Mouse (Mus musculus): ENCODE data around the gene Krtap13. TPM values are rescaled to one million over a fixed set of nuclear protein-coding genes. Genes with fewer than 3 reads are reported as not detected.
"Not testable (repeated sequence)": the region's sequence is repeated elsewhere in the genome, so short reads cannot be mapped to it uniquely, and the experiment has no call there.

Krtap13 gene
- polyA plus RNA-seq (2014; fragmentation: Nextera tagmentation; extraction: Ambion mirVana) = not detected in 2 replicates

DNA sequence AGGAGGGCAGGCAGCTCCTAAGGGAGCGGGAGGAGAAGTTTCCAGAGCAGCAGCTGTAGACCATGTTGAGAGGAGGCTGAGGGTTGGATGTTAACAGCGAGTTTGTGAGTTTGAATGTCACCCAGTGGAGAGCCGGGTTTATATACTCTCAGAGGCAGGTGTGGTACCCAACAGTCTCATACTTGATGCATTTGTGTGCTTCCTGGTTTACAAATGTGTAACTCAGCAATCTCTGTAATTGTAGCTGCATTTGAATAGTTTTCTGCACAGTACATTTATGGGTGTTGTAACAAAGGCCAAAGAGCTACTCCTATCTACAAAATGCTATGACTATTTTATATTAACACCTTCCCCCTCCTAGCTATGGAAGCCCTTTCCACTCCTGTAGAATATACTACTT, at the start of gene Krtap13:
Krtap13 (minus strand) TSS at position 101 of the 400 bp plus-strand sequence.
- ATAC-seq (ENCODE audit: low FRiP score); H3K27me3 ChIP-seq (ENCODE audit: control insufficient read depth, insufficient read depth, low read length); H3K27ac ChIP-seq (ENCODE audit: low read depth, low read length); H3K4me2 ChIP-seq; DNase-seq (ENCODE audit: low spot score, missing footprints); H3K9me3 ChIP-seq (ENCODE audit: control insufficient read depth, low read length); H3K9ac ChIP-seq (ENCODE audit: low read length); H3K36me3 ChIP-seq (ENCODE audit: control insufficient read depth, insufficient read depth, low read length); H3K4me1 ChIP-seq (ENCODE audit: control insufficient read depth, insufficient read depth, low read length); H3K4me3 ChIP-seq (ENCODE audit: low read depth, low read length): not testable (repeated sequence)
- 88% methylated on average over 3 of the region's 3 CpGs for WGBS

DNA sequence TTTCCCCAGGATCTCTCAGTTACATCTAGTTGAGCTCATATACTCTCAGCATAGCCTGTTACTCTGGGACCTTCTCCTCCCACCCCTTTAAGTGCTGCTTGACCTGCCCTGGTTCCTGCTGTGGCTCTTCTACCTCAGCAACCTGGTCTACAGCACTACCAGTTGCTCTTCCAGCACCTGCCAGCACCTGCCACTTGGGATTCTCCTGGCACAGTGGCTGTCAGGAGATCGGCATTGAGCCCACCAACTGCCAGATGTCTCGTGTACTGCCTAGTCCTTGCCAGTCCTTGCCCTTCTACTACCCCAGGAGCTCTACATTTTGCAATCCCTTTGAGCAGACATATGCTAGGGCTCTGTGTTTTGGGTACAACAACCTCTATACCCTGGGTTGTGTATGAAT, 35.4 kb upstream of the Krtap13 start:
- ATAC-seq (ENCODE audit: low FRiP score) (no peak), DNase-seq (ENCODE audit: low spot score, missing footprints) (no peak)
- Histone ChIP-seq H3K27me3 (ENCODE audit: control insufficient read depth, insufficient read depth, low read length) (no peaks in the 10 kb centered on the region), H3K9ac (ENCODE audit: low read length) (no peak overlapping the region), H3K4me2 (no peak overlapping the region), H3K4me1 (ENCODE audit: control insufficient read depth, insufficient read depth, low read length) (no peaks in the 10 kb centered on the region), H3K27ac (ENCODE audit: low read depth, low read length) (no peak overlapping the region), H3K36me3 (ENCODE audit: control insufficient read depth, insufficient read depth, low read length) (no peaks in the 10 kb centered on the region), H3K9me3 (ENCODE audit: control insufficient read depth, low read length) (no peaks in the 10 kb centered on the region), H3K4me3 (ENCODE audit: low read depth, low read length) (no peak overlapping the region)
- WGBS = 82% methylated on average over 2 of the region's 2 CpGs

DNA sequence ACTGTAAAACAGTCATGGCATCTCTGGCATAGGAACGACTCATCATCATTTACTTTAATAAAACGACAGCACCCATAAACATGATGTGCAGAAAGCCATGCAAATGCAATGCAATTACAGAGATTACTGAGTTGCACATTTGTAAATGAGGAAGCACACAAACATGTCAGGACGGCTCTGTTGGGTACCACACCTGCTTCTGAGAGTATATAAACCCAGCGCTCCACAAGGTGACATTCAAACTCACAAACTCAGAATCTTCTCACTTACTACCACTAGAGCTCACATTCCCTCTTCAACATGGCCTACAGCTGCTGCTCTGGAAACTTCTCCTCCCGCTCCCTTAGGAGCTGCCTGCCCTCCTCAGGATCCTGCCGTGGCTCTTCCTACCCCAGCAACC, 26.2 kb upstream of the Krtap13 start, which contains the start of gene Gm5965:
Gm5965 (plus strand) TSS at position 301 of the 400 bp plus-strand sequence.
- Histone ChIP-seq H3K36me3 (ENCODE audit: control insufficient read depth, insufficient read depth, low read length) (no peaks in the 10 kb centered on the region), H3K9me3 (ENCODE audit: control insufficient read depth, low read length) (no peaks in the 10 kb centered on the region), H3K4me1 (ENCODE audit: control insufficient read depth, insufficient read depth, low read length) (no peaks in the 10 kb centered on the region), H3K9ac (ENCODE audit: low read length) (no peak within 1 kb of the TSS), H3K27me3 (ENCODE audit: control insufficient read depth, insufficient read depth, low read length) (no peaks in the 10 kb centered on the region), H3K4me2 (no peak within 1 kb of the TSS), H3K27ac (ENCODE audit: low read depth, low read length) (no peak within 1 kb of the TSS), H3K4me3 (ENCODE audit: low read depth, low read length) (no peak within 1 kb of the TSS)
- DNase-seq (ENCODE audit: low spot score, missing footprints) = no peak
- ATAC-seq (ENCODE audit: low FRiP score) = no peak
- 89% methylated on average over 5 of the region's 6 CpGs for WGBS

DNA sequence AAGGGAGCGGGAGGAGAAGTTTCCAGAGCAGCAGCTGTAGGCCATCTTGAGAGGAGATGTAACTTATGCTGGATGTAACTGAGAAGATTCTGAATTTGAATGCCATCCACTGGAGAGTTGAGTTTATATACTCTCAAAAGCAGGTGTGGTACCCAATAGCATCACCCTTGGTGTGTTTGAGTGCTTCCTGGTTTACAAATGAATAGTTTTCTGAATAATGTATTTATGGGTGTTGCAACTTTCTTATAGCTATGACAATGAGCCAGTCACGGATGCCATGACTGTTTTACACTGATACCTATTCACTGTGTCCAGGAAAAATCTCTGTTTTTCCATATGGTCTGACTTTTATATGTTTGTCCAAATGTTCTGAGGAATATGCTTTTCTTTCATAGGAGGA, 22.7 kb upstream of the Krtap13 start, which contains the start of gene 2310057N15Rik:
2310057N15Rik (minus strand) TSS at position 101 of the 400 bp plus-strand sequence.
- no peaks in the 10 kb centered on the region for H3K4me1 ChIP-seq (ENCODE audit: control insufficient read depth, insufficient read depth, low read length)
- WGBS = 74% methylated on average over 2 of the region's 2 CpGs
- H3K36me3 ChIP-seq (ENCODE audit: control insufficient read depth, insufficient read depth, low read length) = no peaks in the 10 kb centered on the region
- no peak within 1 kb of the TSS for H3K4me2 ChIP-seq
- ATAC-seq (ENCODE audit: low FRiP score) (no peak), DNase-seq (ENCODE audit: low spot score, missing footprints) (no peak)
- no peaks in the 10 kb centered on the region for H3K27me3 ChIP-seq (ENCODE audit: control insufficient read depth, insufficient read depth, low read length)
- H3K9me3 ChIP-seq (ENCODE audit: control insufficient read depth, low read length) = no peaks in the 10 kb centered on the region
- no peak within 1 kb of the TSS for H3K9ac ChIP-seq (ENCODE audit: low read length)
- H3K4me3 ChIP-seq (ENCODE audit: low read depth, low read length) = no peak within 1 kb of the TSS
- H3K27ac ChIP-seq (ENCODE audit: low read depth, low read length) = no peak within 1 kb of the TSS

DNA sequence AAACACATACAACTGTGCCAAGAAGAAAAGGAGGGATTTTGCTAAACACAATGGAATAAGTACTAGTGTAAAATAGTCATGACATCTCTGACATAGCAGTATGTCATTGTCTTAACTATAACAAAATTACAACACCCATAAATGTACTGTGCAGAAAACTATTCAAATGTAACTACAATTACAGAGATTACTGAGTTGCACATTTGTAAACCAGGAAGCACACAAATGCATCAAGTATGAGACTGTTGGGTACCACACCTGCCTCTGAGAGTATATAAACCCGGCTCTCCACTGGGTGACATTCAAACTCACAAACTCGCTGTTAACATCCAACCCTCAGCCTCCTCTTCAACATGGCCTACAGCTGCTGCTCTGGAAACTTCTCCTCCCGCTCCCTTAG, 7.1 kb upstream of the Krtap13 start, which contains the start of gene 2310034C09Rik:
2310034C09Rik (plus strand) TSS at position 301 of the 400 bp plus-strand sequence.
- H3K4me2 ChIP-seq; H3K27ac ChIP-seq (ENCODE audit: low read depth, low read length); H3K36me3 ChIP-seq (ENCODE audit: control insufficient read depth, insufficient read depth, low read length); H3K9me3 ChIP-seq (ENCODE audit: control insufficient read depth, low read length); H3K4me3 ChIP-seq (ENCODE audit: low read depth, low read length); ATAC-seq (ENCODE audit: low FRiP score); H3K9ac ChIP-seq (ENCODE audit: low read length); H3K4me1 ChIP-seq (ENCODE audit: control insufficient read depth, insufficient read depth, low read length); DNase-seq (ENCODE audit: low spot score, missing footprints); H3K27me3 ChIP-seq (ENCODE audit: control insufficient read depth, insufficient read depth, low read length): not testable (repeated sequence)
- WGBS = 98% methylated on average over 3 of the region's 3 CpGs

DNA sequence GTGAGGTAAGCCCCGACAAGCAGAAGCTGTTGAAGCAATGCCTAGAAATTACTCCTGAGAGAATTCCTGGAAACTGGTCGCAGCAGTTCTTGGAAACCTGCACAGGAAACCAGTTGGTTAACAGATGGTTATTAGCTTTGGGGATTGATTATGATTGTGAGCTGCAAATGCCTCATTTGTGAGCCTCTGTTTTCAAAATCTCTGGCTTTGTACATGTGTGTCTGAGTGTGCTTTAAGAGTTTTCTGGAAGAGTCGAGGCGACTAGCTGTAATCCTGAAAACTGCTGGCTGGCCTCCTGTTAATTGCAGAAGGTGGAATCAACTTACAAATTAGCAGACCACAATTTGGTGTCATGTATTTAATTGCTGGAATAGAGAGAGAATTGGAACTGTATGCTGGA, 3.5 kb downstream of the Krtap13 start:
- WGBS = 83% methylated on average over 4 of the region's 4 CpGs
- H3K9me3 ChIP-seq (ENCODE audit: control insufficient read depth, low read length) = no peaks in the 10 kb centered on the region
- H3K36me3 ChIP-seq (ENCODE audit: control insufficient read depth, insufficient read depth, low read length) = no peaks in the 10 kb centered on the region
- ATAC-seq (ENCODE audit: low FRiP score) = no peak
- H3K4me3 ChIP-seq (ENCODE audit: low read depth, low read length) = no peak overlapping the region
- no peak for DNase-seq (ENCODE audit: low spot score, missing footprints)
- H3K27ac ChIP-seq (ENCODE audit: low read depth, low read length) = no peak overlapping the region
- no peak overlapping the region for H3K4me2 ChIP-seq
- no peaks in the 10 kb centered on the region for H3K4me1 ChIP-seq (ENCODE audit: control insufficient read depth, insufficient read depth, low read length)
- H3K27me3 ChIP-seq (ENCODE audit: control insufficient read depth, insufficient read depth, low read length) = no peaks in the 10 kb centered on the region
- no peak overlapping the region for H3K9ac ChIP-seq (ENCODE audit: low read length)

DNA sequence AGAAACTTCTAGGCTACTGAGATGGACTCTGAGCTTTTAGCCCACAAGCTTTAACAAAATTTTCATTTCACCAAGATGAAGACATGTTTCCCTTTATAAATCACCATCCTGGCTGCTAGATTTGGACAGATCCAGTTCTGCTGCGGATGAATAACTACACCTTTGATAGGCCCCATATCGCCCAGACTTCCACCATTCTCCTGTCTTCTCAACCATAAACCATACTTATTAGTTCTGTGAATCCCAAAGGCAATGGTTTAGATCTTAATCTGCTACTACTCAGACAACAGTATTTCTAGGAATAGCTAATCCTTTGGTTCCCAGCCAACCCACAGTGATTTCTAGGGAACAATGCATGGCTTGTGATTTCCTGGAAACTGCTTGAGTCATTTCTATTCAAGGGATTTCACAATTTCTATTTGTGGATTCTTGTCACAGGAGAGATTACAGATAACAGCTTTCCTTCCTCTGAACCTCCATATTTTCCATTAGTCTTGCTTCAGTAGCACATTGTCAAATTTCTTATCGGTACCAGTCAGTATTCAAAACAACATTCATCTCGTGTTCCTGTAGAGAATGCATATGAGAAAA, 6.6 kb downstream of the Krtap13 start:
- no peak for DNase-seq (ENCODE audit: low spot score, missing footprints)
- H3K36me3 ChIP-seq (ENCODE audit: control insufficient read depth, insufficient read depth, low read length) = no peaks in the 10 kb centered on the region
- no peak overlapping the region for H3K4me3 ChIP-seq (ENCODE audit: low read depth, low read length)
- 0 out of 2 replicates have a peak, but pooled peaks have one; percentile 35 for ATAC-seq (ENCODE audit: low FRiP score)
- no peaks in the 10 kb centered on the region for H3K4me1 ChIP-seq (ENCODE audit: control insufficient read depth, insufficient read depth, low read length)
- H3K27me3 ChIP-seq (ENCODE audit: control insufficient read depth, insufficient read depth, low read length) = no peaks in the 10 kb centered on the region
- no peak overlapping the region for H3K9ac ChIP-seq (ENCODE audit: low read length)
- no peaks in the 10 kb centered on the region for H3K9me3 ChIP-seq (ENCODE audit: control insufficient read depth, low read length)
- H3K4me2 ChIP-seq = no peak overlapping the region
- 82% methylated on average over 4 of the region's 4 CpGs for WGBS
- no peak overlapping the region for H3K27ac ChIP-seq (ENCODE audit: low read depth, low read length)

DNA sequence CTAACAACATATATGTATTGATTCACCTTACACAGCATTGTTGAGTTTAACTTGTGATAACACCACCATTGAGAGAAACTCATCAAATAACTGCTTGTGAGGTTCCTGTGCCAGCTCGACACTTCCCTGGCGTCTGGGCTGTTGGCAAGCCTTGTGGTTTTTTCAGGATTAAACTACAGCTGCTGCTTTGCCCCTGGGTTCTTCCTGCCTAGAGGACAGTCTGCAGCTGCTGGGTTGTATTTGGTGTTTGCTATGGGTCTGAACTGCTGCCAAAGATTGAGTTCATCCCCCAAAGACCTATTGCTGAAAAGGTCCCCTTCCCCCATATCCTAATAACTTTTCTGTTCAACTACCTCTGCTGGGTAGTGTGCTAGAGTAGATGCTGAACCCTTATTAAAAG, 16.0 kb downstream of the Krtap13 start:
- no peak for DNase-seq (ENCODE audit: low spot score, missing footprints)
- Histone ChIP-seq H3K27me3 (ENCODE audit: control insufficient read depth, insufficient read depth, low read length) (no peaks in the 10 kb centered on the region), H3K9me3 (ENCODE audit: control insufficient read depth, low read length) (no peaks in the 10 kb centered on the region), H3K4me1 (ENCODE audit: control insufficient read depth, insufficient read depth, low read length) (no peaks in the 10 kb centered on the region), H3K4me3 (ENCODE audit: low read depth, low read length) (no peak overlapping the region), H3K36me3 (ENCODE audit: control insufficient read depth, insufficient read depth, low read length) (no peaks in the 10 kb centered on the region), H3K9ac (ENCODE audit: low read length) (no peak overlapping the region), H3K27ac (ENCODE audit: low read depth, low read length) (no peak overlapping the region), H3K4me2 (no peak overlapping the region)
- ATAC-seq (ENCODE audit: low FRiP score) = no peak
- WGBS = 59% methylated on average over 2 of the region's 2 CpGs

DNA sequence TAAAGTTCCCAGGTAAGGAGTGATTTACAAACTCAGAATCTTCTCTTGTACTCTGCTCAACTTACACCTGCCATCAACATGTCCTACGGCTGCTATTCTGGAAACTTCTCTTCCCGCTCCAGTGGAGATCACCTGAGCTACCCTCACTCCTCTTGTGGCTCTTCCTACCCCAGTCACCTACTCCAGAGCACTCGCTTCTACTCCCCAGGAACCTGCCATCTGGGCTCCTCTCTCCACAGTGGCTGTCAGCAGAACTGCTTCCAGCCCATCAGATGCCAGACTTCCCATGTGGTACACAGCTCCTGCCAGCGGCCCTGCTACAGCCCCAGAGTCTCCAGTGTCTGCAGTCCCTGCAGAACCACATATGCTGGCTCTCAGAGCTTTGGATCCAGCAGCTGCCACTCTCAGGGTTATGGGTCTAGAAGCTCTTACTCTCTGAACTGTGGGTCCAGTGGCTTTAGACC, 22.6 kb downstream of the Krtap13 start, which contains the start of gene Krtap13-1:
Krtap13-1 (plus strand) TSS at position 51 of the 464 bp plus-strand sequence.
- Histone ChIP-seq H3K4me1 (ENCODE audit: control insufficient read depth, insufficient read depth, low read length) (no peaks in the 10 kb centered on the region), H3K36me3 (ENCODE audit: control insufficient read depth, insufficient read depth, low read length) (no peaks in the 10 kb centered on the region), H3K4me3 (ENCODE audit: low read depth, low read length) (no peak within 1 kb of the TSS), H3K4me2 (no peak within 1 kb of the TSS), H3K9me3 (ENCODE audit: control insufficient read depth, low read length) (no peaks in the 10 kb centered on the region), H3K9ac (ENCODE audit: low read length) (no peak within 1 kb of the TSS), H3K27ac (ENCODE audit: low read depth, low read length) (no peak within 1 kb of the TSS), H3K27me3 (ENCODE audit: control insufficient read depth, insufficient read depth, low read length) (no peaks in the 10 kb centered on the region)
- WGBS = 84% methylated on average over 4 of the region's 4 CpGs
- DNase-seq (ENCODE audit: low spot score, missing footprints) (no peak), ATAC-seq (ENCODE audit: low FRiP score) (no peak)
